Comparison of ENCODE assay signal across 8 mouse cellular contexts in genomic region chr6:127108368-127109060, GRCm38 (mm10). TPM values are rescaled to one million over a fixed set of nuclear protein-coding genes. Genes with fewer than 3 reads are reported as not detected.
A peak's percentile ranks its signal among the peaks of the same experiment; 100 is the strongest.
DNase-seq lines count a peak whose midpoint lies in the region; ATAC-seq and TF ChIP-seq lines count a peak whose summit lies in the region.

No protein-coding gene starts in this region.

- peak overlapping the region; percentile 79 for H3K9ac ChIP-seq in heart, embryonic 14.5 days (ENCODE audit: low read length)
- peak overlapping the region; percentile 84 for H3K9ac ChIP-seq in ES-E14 (ENCODE audit: insufficient read depth, low read depth, low read length, poor library complexity, severe bottlenecking)
- H3K9ac ChIP-seq in hindbrain, embryonic 12.5 days: peak overlapping the region; percentile 60
- peak overlapping the region; percentile 72 for H3K9ac ChIP-seq in midbrain, embryonic 13.5 days (replicated peaks)

- no peaks in the 10 kb centered on the region for H3K27me3 ChIP-seq in heart, embryonic 14.5 days (ENCODE audit: control insufficient read depth, insufficient read depth, low read length)
- H3K27me3 ChIP-seq in hindbrain, embryonic 12.5 days: no peaks in the 10 kb centered on the region
- H3K27me3 ChIP-seq in midbrain, embryonic 13.5 days: peaks cover 6% of the 10 kb centered on the region; the same call in 1 of the 2 replicates

- in situ Hi-C loops in ES-E14 (cut with MboI; ENCODE audit: low sequenced_read_pairs in 2 of 2, unreplicated experiment in 2 of 2): loop anchor here in 1 of 2 experiments (10.0 kb wide), 1 partner anchor 164 kb away; no protein-coding TSS in a partner anchor

- peak overlapping the region; percentile 58 to 71 for H3K4me3 ChIP-seq in heart, embryonic 14.5 days (ENCODE audit: control insufficient read depth in 1 of 2, insufficient read depth in 1 of 2, low read depth in 1 of 2, low read length in 2 of 2)
- H3K4me3 ChIP-seq in ES-E14 (ENCODE audit: insufficient read depth in 1 of 2, low read depth in 1 of 2, low read length in 2 of 2, poor library complexity in 1 of 2, severe bottlenecking in 1 of 2): peak overlapping the region; percentile 77 to 86
- peak overlapping the region; percentile 48 for H3K4me3 ChIP-seq in hindbrain, embryonic 12.5 days
- peak overlapping the region; percentile 67 for H3K4me3 ChIP-seq in midbrain, embryonic 13.5 days (replicated peaks)

- no peaks in the 10 kb centered on the region for H3K36me3 ChIP-seq in heart, embryonic 14.5 days (ENCODE audit: control insufficient read depth, insufficient read depth, low read length)
- no peaks in the 10 kb centered on the region for H3K36me3 ChIP-seq in ES-E14 (ENCODE audit: control insufficient read depth, insufficient read depth, low read length, poor library complexity, severe bottlenecking)
- H3K36me3 ChIP-seq in hindbrain, embryonic 12.5 days: no peaks in the 10 kb centered on the region
- H3K36me3 ChIP-seq in midbrain, embryonic 13.5 days: peaks cover 2% of the 10 kb centered on the region; the same call in 1 of the 2 replicates

- H3K27ac ChIP-seq in heart, embryonic 14.5 days (replicated peaks in 1 of 2; ENCODE audit: control insufficient read depth in 1 of 2, insufficient read depth in 1 of 2, low read depth in 2 of 2, low read length in 2 of 2): peak overlapping the region in 1 of 2 experiments; percentile 53; a peak in 1 of 4 replicates
- no peak overlapping the region for H3K27ac ChIP-seq in ES-E14 (ENCODE audit: insufficient read depth, low read depth, low read length, poor library complexity, severe bottlenecking)
- no peak overlapping the region for H3K27ac ChIP-seq in hindbrain, embryonic 12.5 days
- no peak overlapping the region for H3K27ac ChIP-seq in midbrain, embryonic 13.5 days

- 9% methylated on average over 20 of the region's 20 CpGs for WGBS in heart, embryonic 14.5 days
- 48% methylated on average over 20 of the region's 20 CpGs for WGBS in hindbrain, embryonic 12.5 days
- WGBS in midbrain, embryonic 13.5 days: 47% methylated on average over 20 of the region's 20 CpGs

- intact Hi-C loops in heart, postnatal 14 days (cut with DNase I): loop anchor here (5.0 to 10.0 kb wide), 2 partner anchors 161 to 264 kb away; partner anchors contain the start of gene Ndufa9

- peaks cover 7 to 19% of the 10 kb centered on the region in 2 experiments for H3K4me1 ChIP-seq in heart, embryonic 14.5 days (ENCODE audit: control insufficient read depth in 2 of 2, insufficient read depth in 2 of 2, low read length in 2 of 2)
- H3K4me1 ChIP-seq in ES-E14 (ENCODE audit: control insufficient read depth in 2 of 2, insufficient read depth in 2 of 2, low read length in 2 of 2, poor library complexity in 1 of 2): peaks cover 7 to 13% of the 10 kb centered on the region in 2 experiments
- peaks cover 8% of the 10 kb centered on the region for H3K4me1 ChIP-seq in hindbrain, embryonic 12.5 days
- peaks cover 24% of the 10 kb centered on the region for H3K4me1 ChIP-seq in midbrain, embryonic 13.5 days (replicated peaks)

- DNase-seq in heart, postnatal 14 days: no peak
- no peak for DNase-seq in ES-E14 (ENCODE audit: low read depth, low spot score)
- DNase-seq in ovary, postnatal 36 days (ENCODE audit: low spot score): no peak
- DNase-seq in Muller cell, postnatal 12 days (ENCODE audit: inconsistent ontology term): no peak

- H3K9me3 ChIP-seq in heart, embryonic 14.5 days (ENCODE audit: control insufficient read depth, low read length): no peaks in the 10 kb centered on the region
- H3K9me3 ChIP-seq in ES-E14 (ENCODE audit: control insufficient read depth, insufficient read depth, low read depth, low read length): no peaks in the 10 kb centered on the region
- H3K9me3 ChIP-seq in hindbrain, embryonic 12.5 days (replicated peaks): no peaks in the 10 kb centered on the region
- no peaks in the 10 kb centered on the region for H3K9me3 ChIP-seq in midbrain, embryonic 13.5 days

- ATAC-seq in heart, embryonic 14.5 days (ENCODE audit: insufficient number of reproducible peaks, insufficient read depth, low FRiP score, low read depth): no peak
- no peak for ATAC-seq in hindbrain, embryonic 12.5 days (ENCODE audit: low FRiP score)
- ATAC-seq in midbrain, embryonic 13.5 days: no peak
- ATAC-seq in inflammation-experienced regulatory T-cells, adult 6 months: no peak

- peak overlapping the region; percentile 95 for H3K4me2 ChIP-seq in heart, embryonic 14.5 days (ENCODE audit: low read length)
- peak overlapping the region; percentile 87 for H3K4me2 ChIP-seq in hindbrain, embryonic 12.5 days (replicated peaks)
- H3K4me2 ChIP-seq in midbrain, embryonic 13.5 days (replicated peaks): peak overlapping the region; percentile 71

TF ChIP-seq in ES-E14, 5 proteins besides CTCF, POLR2A, EP300 and RAD21:
- TF ChIP-seq ZC3H11A (IDR thresholded peaks at IDR 0.05; ENCODE audit: borderline replicate concordance, low read depth, low read length) (no peak), ZNF384 (IDR thresholded peaks at IDR 0.05; ENCODE audit: low read depth, low read length) (no peak), CHD2 (IDR thresholded peaks at IDR 0.05; ENCODE audit: low read depth, low read length) (no peak), MAFK (IDR thresholded peaks at IDR 0.05; ENCODE audit: insufficient read depth, low read depth, low read length) (no peak)

RNA-seq across cellular contexts. Expression of gene Tigar, which starts 0.8 kb away (rescaled TPM):
- 6.8 and 7.4 TPM in 2 replicates for polyA plus RNA-seq in heart, embryonic 14.5 days (2014; fragmentation: Nextera tagmentation; extraction: Ambion mirVana)
- total RNA-seq in heart, postnatal 14 days (2021): 10 to 100 TPM; 38.0 to 44.5 TPM
- 19.7 and 22.9 TPM in 2 replicates for total RNA-seq in ES-E14 (2012; rRNA removed)
- 8.3 and 9.5 TPM in 2 replicates for polyA plus RNA-seq in hindbrain, embryonic 12.5 days (2016; fragmentation: Nextera tagmentation; extraction: Ambion mirVana)
- polyA plus RNA-seq in midbrain, embryonic 13.5 days (2015; fragmentation: Nextera tagmentation; extraction: Ambion mirVana): 7.3 and 8.8 TPM in 2 replicates
- 10 to 100 TPM in 1 of 3 experiments, 1 to 10 TPM in 2; 7.5 to 10.6 (median 8.8) TPM for polyA plus RNA-seq in inflammation-experienced regulatory T-cells, adult 6 months (2017; shearing (Covaris generic))

RNA-seq across cellular contexts. Expression of gene Fgf23, which starts 35.8 kb away (rescaled TPM):
- 0.18 TPM in 1 of 2 replicates, not detected in the other for polyA plus RNA-seq in heart, embryonic 14.5 days (2014; fragmentation: Nextera tagmentation; extraction: Ambion mirVana)
- not detected for total RNA-seq in heart, postnatal 14 days (2021)
- total RNA-seq in ES-E14 (2012; rRNA removed): 0.26 TPM in 1 of 2 replicates, not detected in the other
- polyA plus RNA-seq in hindbrain, embryonic 12.5 days (2016; fragmentation: Nextera tagmentation; extraction: Ambion mirVana): not detected in 2 replicates
- 0.08 TPM in 1 of 2 replicates, not detected in the other for polyA plus RNA-seq in midbrain, embryonic 13.5 days (2015; fragmentation: Nextera tagmentation; extraction: Ambion mirVana)
- polyA plus RNA-seq in inflammation-experienced regulatory T-cells, adult 6 months (2017; shearing (Covaris generic)): under 1 TPM in 1 of 3 experiments, not detected in 2; 0.26 TPM

RNA-seq across cellular contexts. Expression of gene Ccnd2, which starts 43.5 kb away (rescaled TPM):
- polyA plus RNA-seq in heart, embryonic 14.5 days (2014; fragmentation: Nextera tagmentation; extraction: Ambion mirVana): 532 and 571 TPM in 2 replicates
- total RNA-seq in heart, postnatal 14 days (2021): 100 to 1,000 TPM; 167 to 186 TPM
- 8.0 and 10.1 TPM in 2 replicates for total RNA-seq in ES-E14 (2012; rRNA removed)
- 565 and 605 TPM in 2 replicates for polyA plus RNA-seq in hindbrain, embryonic 12.5 days (2016; fragmentation: Nextera tagmentation; extraction: Ambion mirVana)
- 700 and 837 TPM in 2 replicates for polyA plus RNA-seq in midbrain, embryonic 13.5 days (2015; fragmentation: Nextera tagmentation; extraction: Ambion mirVana)
- polyA plus RNA-seq in inflammation-experienced regulatory T-cells, adult 6 months (2017; shearing (Covaris generic)): 100 to 1,000 TPM; 622 to 765 (median 747) TPM
